Mouse (Mus musculus) lung, embryonic 14.5 days (tissue): ENCODE results near the gene Card11. TPM values are rescaled to one million over a fixed set of nuclear protein-coding genes. Genes with fewer than 3 reads are reported as not detected.
A peak's percentile ranks its signal among the peaks of the same experiment; 100 is the strongest.

Experiments
- ATAC-seq: fragments of 200-750 bp; cut with Nextera tagmentation; 2 replicates; pipeline ENCODE4 v1.8.0; 2017; ENCODE audit warnings: mild to moderate bottlenecking, moderate TSS enrichment, moderate library complexity; ENCODE audit not compliant: insufficient read depth
- DNase-seq: peaks from one replicate; pipeline ENCODE4 v3.0.0-alpha.2; 2015
- H3K27ac ChIP-seq: fragments of 300-500 bp; sonication (generic); 2 replicates; pipeline ENCODE4 v1.5.1; 2014; ENCODE audit warnings: low read depth, mild to moderate bottlenecking, moderate library complexity
- H3K27me3 ChIP-seq: fragments of 300-500 bp; sonication (generic); 2 replicates; pipeline ENCODE4 v1.6.1; 2014; ENCODE audit warnings: low read length, control low read depth; ENCODE audit not compliant: insufficient read depth
- H3K36me3 ChIP-seq: fragments of 300-500 bp; sonication (generic); 2 replicates; pipeline ENCODE4 v1.6.1; 2014; ENCODE audit warnings: control low read depth; ENCODE audit not compliant: insufficient read depth
- H3K4me1 ChIP-seq: fragments of 300-500 bp; sonication (generic); 2 replicates; pipeline ENCODE4 v1.6.1; 2014; ENCODE audit warnings: antibody characterized with exemption, control low read depth; ENCODE audit not compliant: insufficient read depth
- H3K4me2 ChIP-seq: fragments of 300-500 bp; sonication (generic); 2 replicates; pipeline ENCODE4 v1.6.1; 2014; ENCODE audit warnings: mild to moderate bottlenecking
- H3K4me3 ChIP-seq: fragments of 300-500 bp; sonication (generic); 2 replicates; pipeline ENCODE4 v1.5.1; 2014; ENCODE audit warnings: low read depth, low read length
- H3K9ac ChIP-seq: fragments of 300-500 bp; sonication (generic); 2 replicates; pipeline ENCODE4 v1.6.1; 2014
- H3K9me3 ChIP-seq: fragments of 300-500 bp; sonication (generic); 2 replicates; pipeline ENCODE4 v1.6.1; 2016; ENCODE audit warnings: low read depth, low read length, control low read depth
- CTCF ChIP-seq: IDR thresholded peaks from 2 replicates; pipeline ENCODE4 v1.5.1; 2016; ENCODE audit warnings: antibody characterized with exemption, low read depth
- WGBS: fragments of 180-500 bp; shearing (Covaris S2); extraction: QIAGEN DNeasy Blood & Tissue Kit; methylation state at CpG from one replicate; pipeline ENCODE4 v1.1.7; 2014; 5-methylcytosine and 5-hydroxymethylcytosine counted together
- polyA plus RNA-seq: library from polyadenylated mRNA; unstranded; fragments of >200 nt; fragmentation: Nextera tagmentation; extraction: Ambion mirVana; gene quantifications from 2 replicates; pipeline ENCODE4 v1.2.1, GENCODE M21; 2014

Card11 gene
- polyA plus RNA-seq, 1 experiment from 2014 or later = 0.25 TPM

GRCm38 (mm10) chr5:140829081-140829910 is 171.1 kb downstream of the Card11 start:
- peak overlapping the region; percentile 81 for H3K27ac ChIP-seq
- H3K9me3 ChIP-seq = no peaks in the 10 kb centered on the region
- H3K27me3 ChIP-seq = no peaks in the 10 kb centered on the region
- DNase-seq (peak; percentile 65), ATAC-seq (peak; percentile 5; the same call in 1 of the 2 replicates)
- peak overlapping the region; percentile 87 for H3K4me3 ChIP-seq
- 32% methylated on average over 18 of the region's 18 CpGs for WGBS
- no peaks in the 10 kb centered on the region for H3K36me3 ChIP-seq
- peaks cover 13% of the 10 kb centered on the region for H3K4me1 ChIP-seq
- peak; percentile 26; the same call in 1 of the 2 replicates for TF ChIP-seq CTCF
- peak overlapping the region; percentile 93 for H3K4me2 ChIP-seq
- H3K9ac ChIP-seq = peak overlapping the region; percentile 83

- TF ChIP-seq CTCF = no peak
- Histone ChIP-seq H3K36me3 (no peaks in the 10 kb centered on the region), H3K4me1 (peaks cover 14% of the 10 kb centered on the region), H3K27me3 (no peaks in the 10 kb centered on the region), H3K9ac (peak overlapping the region; percentile 7; the same call in 1 of the 2 replicates), H3K27ac (peak overlapping the region; percentile 40; the same call in 1 of the 2 replicates), H3K9me3 (no peaks in the 10 kb centered on the region), H3K4me3 (peak overlapping the region; percentile 87), H3K4me2 (peak overlapping the region; percentile 93)
- no peak for ATAC-seq
- DNase-seq = no peak
- WGBS = 65% methylated on average over 2 of the region's 2 CpGs
Observed at GRCm38 (mm10) chr5:140828363-140828762, 172.0 kb downstream of the Card11 start.

- H3K36me3 ChIP-seq = no peaks in the 10 kb centered on the region
- 0 out of 2 replicates have a peak overlapping the region, but pooled peaks have one; percentile 40 for H3K27ac ChIP-seq
- H3K9ac ChIP-seq = peak overlapping the region; percentile 21
- DNase-seq = peak; percentile 68
- TF ChIP-seq CTCF = no peak
- 26% methylated on average over 8 of the region's 8 CpGs for WGBS
- H3K27me3 ChIP-seq = no peaks in the 10 kb centered on the region
- no peaks in the 10 kb centered on the region for H3K9me3 ChIP-seq
- H3K4me3 ChIP-seq = peak overlapping the region; percentile 87
- H3K4me1 ChIP-seq = peaks cover 16% of the 10 kb centered on the region
- ATAC-seq = no peak
- H3K4me2 ChIP-seq = peak overlapping the region; percentile 93
Observed at GRCm38 (mm10) chr5:140827896-140828295, 172.5 kb downstream of the Card11 start.

- Histone ChIP-seq H3K9me3 (no peaks in the 10 kb centered on the region), H3K4me1 (peaks cover 16% of the 10 kb centered on the region), H3K36me3 (no peaks in the 10 kb centered on the region), H3K4me2 (peak overlapping the region; percentile 93), H3K9ac (peak overlapping the region; percentile 21), H3K4me3 (peak overlapping the region; percentile 87; the same call in 1 of the 2 replicates), H3K27me3 (no peaks in the 10 kb centered on the region), H3K27ac (no peak overlapping the region)
- DNase-seq (no peak), ATAC-seq (no peak)
- 36% methylated on average over 2 of the region's 2 CpGs for WGBS
- TF ChIP-seq CTCF = no peak
Observed at GRCm38 (mm10) chr5:140827413-140827812, 173.0 kb downstream of the Card11 start.

- H3K4me2 ChIP-seq = peak overlapping the region; percentile 93; the same call in 1 of the 2 replicates
- TF ChIP-seq CTCF = no peak
- H3K27ac ChIP-seq = no peak overlapping the region; the same call in 1 of the 2 replicates
- DNase-seq (no peak), ATAC-seq (no peak)
- H3K4me3 ChIP-seq = no peak overlapping the region
- H3K36me3 ChIP-seq = no peaks in the 10 kb centered on the region
- peaks cover 16% of the 10 kb centered on the region for H3K4me1 ChIP-seq
- peak overlapping the region; percentile 20; the same call in 1 of the 2 replicates for H3K9ac ChIP-seq
- no peaks in the 10 kb centered on the region for H3K9me3 ChIP-seq
- 53% methylated on average over 1 of the region's 1 CpGs for WGBS
- H3K27me3 ChIP-seq = no peaks in the 10 kb centered on the region
Observed at GRCm38 (mm10) chr5:140826796-140827195, 173.6 kb downstream of the Card11 start.

- WGBS = 100% methylated on average over 1 of the region's 1 CpGs
- DNase-seq = no peak
- Histone ChIP-seq H3K4me2 (no peak overlapping the region), H3K9me3 (no peaks in the 10 kb centered on the region), H3K27ac (no peak overlapping the region), H3K4me1 (peaks cover 16% of the 10 kb centered on the region), H3K36me3 (no peaks in the 10 kb centered on the region), H3K9ac (no peak overlapping the region), H3K4me3 (no peak overlapping the region), H3K27me3 (no peaks in the 10 kb centered on the region)
- TF ChIP-seq CTCF = no peak
- ATAC-seq = no peak
Observed at GRCm38 (mm10) chr5:140826118-140826517, 174.3 kb downstream of the Card11 start.

- Histone ChIP-seq H3K27me3 (no peaks in the 10 kb centered on the region), H3K9ac (no peak overlapping the region), H3K27ac (no peak overlapping the region), H3K9me3 (no peaks in the 10 kb centered on the region), H3K4me1 (peaks cover 17% of the 10 kb centered on the region), H3K4me3 (no peak overlapping the region), H3K36me3 (no peaks in the 10 kb centered on the region), H3K4me2 (no peak overlapping the region)
- 69% methylated on average over 7 of the region's 7 CpGs for WGBS
- DNase-seq (no peak), ATAC-seq (no peak)
- TF ChIP-seq CTCF = no peak
Observed at GRCm38 (mm10) chr5:140824126-140824525, 176.3 kb downstream of the Card11 start.
